Mouse (Mus musculus): ENCODE data around the gene Prdx2. TPM values are rescaled to one million over a fixed set of nuclear protein-coding genes. Genes with fewer than 3 reads are reported as not detected.

Prdx2 gene
- polyA plus RNA-seq, 1 experiment from 2014 or later: 581 TPM

Other genes starting within 250 kb of the Prdx2 start
- 3.1 and 3.7 TPM in 2 replicates for gene G430095P16Rik, start 246.6 kb upstream of the Prdx2 start, polyA plus RNA-seq (2015; fragmentation: Nextera tagmentation; extraction: Ambion mirVana)
- 14.2 and 14.8 TPM in 2 replicates for gene Nfix, start 169.2 kb upstream of the Prdx2 start, polyA plus RNA-seq (2015; fragmentation: Nextera tagmentation; extraction: Ambion mirVana)
- 4.5 and 5.3 TPM in 2 replicates for gene Dand5, start 146.8 kb upstream of the Prdx2 start, polyA plus RNA-seq (2015; fragmentation: Nextera tagmentation; extraction: Ambion mirVana)
- gene Gadd45gip1, start 138.1 kb upstream of the Prdx2 start, polyA plus RNA-seq (2015; fragmentation: Nextera tagmentation; extraction: Ambion mirVana): 61.7 and 62.6 TPM in 2 replicates
- 102 and 106 TPM in 2 replicates for gene Rad23a, start 128.9 kb upstream of the Prdx2 start, polyA plus RNA-seq (2015; fragmentation: Nextera tagmentation; extraction: Ambion mirVana)
- 1,038 and 1,157 TPM in 2 replicates for gene Calr, start 122.7 kb upstream of the Prdx2 start, polyA plus RNA-seq (2015; fragmentation: Nextera tagmentation; extraction: Ambion mirVana)
- 83.1 and 92.7 TPM in 2 replicates for gene Farsa, start 112.6 kb upstream of the Prdx2 start, polyA plus RNA-seq (2015; fragmentation: Nextera tagmentation; extraction: Ambion mirVana)
- 49.9 and 54.4 TPM in 2 replicates for gene Syce2, start 97.5 kb upstream of the Prdx2 start, polyA plus RNA-seq (2015; fragmentation: Nextera tagmentation; extraction: Ambion mirVana)
- 42.8 and 49.2 TPM in 2 replicates for gene Gcdh, start 75.7 kb upstream of the Prdx2 start, polyA plus RNA-seq (2015; fragmentation: Nextera tagmentation; extraction: Ambion mirVana)
- gene Klf1, start 67.7 kb upstream of the Prdx2 start, polyA plus RNA-seq (2015; fragmentation: Nextera tagmentation; extraction: Ambion mirVana): 6.4 and 7.7 TPM in 2 replicates
- 8.7 and 10.2 TPM in 2 replicates for gene Dnase2a, start 61.0 kb upstream of the Prdx2 start, polyA plus RNA-seq (2015; fragmentation: Nextera tagmentation; extraction: Ambion mirVana)
- 1.6 TPM in 2 replicates for gene Mast1, start 32.2 kb upstream of the Prdx2 start, polyA plus RNA-seq (2015; fragmentation: Nextera tagmentation; extraction: Ambion mirVana)
- 0.31 and 0.51 TPM in 2 replicates for gene Rtbdn, start 22.6 kb upstream of the Prdx2 start, polyA plus RNA-seq (2015; fragmentation: Nextera tagmentation; extraction: Ambion mirVana)
- gene Gm49661, start 154 bp upstream of the Prdx2 start, polyA plus RNA-seq (2015; fragmentation: Nextera tagmentation; extraction: Ambion mirVana): not detected in 2 replicates
- gene Rnaseh2a, start 180 bp downstream of the Prdx2 start, polyA plus RNA-seq (2015; fragmentation: Nextera tagmentation; extraction: Ambion mirVana): 116 and 117 TPM in 2 replicates
- 28.4 and 30.7 TPM in 2 replicates for gene Junb, start 9.1 kb downstream of the Prdx2 start, polyA plus RNA-seq (2015; fragmentation: Nextera tagmentation; extraction: Ambion mirVana)
- 68.7 and 75.8 TPM in 2 replicates for gene Hook2, start 21.0 kb downstream of the Prdx2 start, polyA plus RNA-seq (2015; fragmentation: Nextera tagmentation; extraction: Ambion mirVana)
- 0.14 and 0.76 TPM in 2 replicates for gene Best2, start 44.9 kb downstream of the Prdx2 start, polyA plus RNA-seq (2015; fragmentation: Nextera tagmentation; extraction: Ambion mirVana)
- gene Asna1, start 55.7 kb downstream of the Prdx2 start, polyA plus RNA-seq (2015; fragmentation: Nextera tagmentation; extraction: Ambion mirVana): 125 and 130 TPM in 2 replicates
- 110 and 113 TPM in 2 replicates for gene Trir, start 57.2 kb downstream of the Prdx2 start, polyA plus RNA-seq (2015; fragmentation: Nextera tagmentation; extraction: Ambion mirVana)
- gene Tnpo2, start 67.3 kb downstream of the Prdx2 start, polyA plus RNA-seq (2015; fragmentation: Nextera tagmentation; extraction: Ambion mirVana): 28.1 and 29.4 TPM in 2 replicates
- gene Fbxw9, start 90.5 kb downstream of the Prdx2 start, polyA plus RNA-seq (2015; fragmentation: Nextera tagmentation; extraction: Ambion mirVana): 25.2 and 27.4 TPM in 2 replicates
- gene Gm5741, start 98.4 kb downstream of the Prdx2 start, polyA plus RNA-seq (2015; fragmentation: Nextera tagmentation; extraction: Ambion mirVana): not detected in 2 replicates
- gene Dhps, start 102.2 kb downstream of the Prdx2 start, polyA plus RNA-seq (2015; fragmentation: Nextera tagmentation; extraction: Ambion mirVana): 56.6 and 57.5 TPM in 2 replicates
- 133 and 151 TPM in 2 replicates for gene Wdr83os, start 111.2 kb downstream of the Prdx2 start, polyA plus RNA-seq (2015; fragmentation: Nextera tagmentation; extraction: Ambion mirVana)
- gene Wdr83, start 111.7 kb downstream of the Prdx2 start, polyA plus RNA-seq (2015; fragmentation: Nextera tagmentation; extraction: Ambion mirVana): 35.7 and 42.9 TPM in 2 replicates
- 55.4 and 55.7 TPM in 2 replicates for gene Man2b1, start 113.7 kb downstream of the Prdx2 start, polyA plus RNA-seq (2015; fragmentation: Nextera tagmentation; extraction: Ambion mirVana)
- 2.7 TPM in 2 replicates for gene Zfp791, start 153.5 kb downstream of the Prdx2 start, polyA plus RNA-seq (2015; fragmentation: Nextera tagmentation; extraction: Ambion mirVana)
- not detected in 2 replicates for gene Cks1brt, start 182.3 kb downstream of the Prdx2 start, polyA plus RNA-seq (2015; fragmentation: Nextera tagmentation; extraction: Ambion mirVana)

Data from intestine, embryonic 15.5 days (tissue).